Mouse (Mus musculus) liver, embryonic 16.5 days (tissue): ENCODE data around the gene Tdp1. TPM values are rescaled to one million over a fixed set of nuclear protein-coding genes. Genes with fewer than 3 reads are reported as not detected.

Source experiments
- ATAC-seq: fragments of 200-750 bp; cut with Nextera tagmentation; 2 replicates; pipeline ENCODE4 v1.8.0; 2017; ENCODE audit warnings: low read depth, mild to moderate bottlenecking, moderate number of reproducible peaks, moderate library complexity
- H3K27ac ChIP-seq: fragments of 300-500 bp; sonication (generic); 2 replicates; pipeline ENCODE4 v1.5.1; 2014; ENCODE audit warnings: mild to moderate bottlenecking, low read length
- H3K27me3 ChIP-seq: fragments of 300-500 bp; sonication (generic); 2 replicates; pipeline ENCODE4 v1.6.1; 2014; ENCODE audit warnings: low read depth, low read length, mixed read lengths; ENCODE audit not compliant: control insufficient read depth, insufficient read depth
- H3K36me3 ChIP-seq: fragments of 300-500 bp; sonication (generic); 2 replicates; pipeline ENCODE4 v1.6.1; 2014; ENCODE audit warnings: mild to moderate bottlenecking; ENCODE audit not compliant: control insufficient read depth, insufficient read depth
- H3K4me1 ChIP-seq: fragments of 300-500 bp; sonication (generic); 2 replicates; pipeline ENCODE4 v1.6.1; 2014; ENCODE audit warnings: low read depth, low read length, mixed read lengths; ENCODE audit not compliant: control insufficient read depth
- H3K4me2 ChIP-seq: fragments of 300-500 bp; sonication (generic); 2 replicates; pipeline ENCODE4 v1.6.1; 2014; ENCODE audit warnings: low read depth, low read length, mixed read lengths
- H3K4me3 ChIP-seq: fragments of 300-500 bp; sonication (generic); 2 replicates; pipeline ENCODE4 v1.5.1; 2014; ENCODE audit warnings: low read depth, mild to moderate bottlenecking, low read length
- H3K9ac ChIP-seq: fragments of 300-500 bp; sonication (generic); 2 replicates; pipeline ENCODE4 v1.6.1; 2014; ENCODE audit warnings: low read depth, low read length
- H3K9me3 ChIP-seq: fragments of 300-500 bp; sonication (generic); replicated peaks from 2 replicates; pipeline ENCODE4 v1.6.1; 2016; ENCODE audit warnings: low read length; ENCODE audit not compliant: control insufficient read depth
- WGBS: fragments of 180-500 bp; shearing (Covaris S2); extraction: QIAGEN DNeasy Blood & Tissue Kit; methylation state at CpG from one replicate; pipeline ENCODE4 v1.1.7; 2014; ENCODE audit not compliant: insufficient replicate concordance; 5-methylcytosine and 5-hydroxymethylcytosine counted together
- polyA plus RNA-seq: library from polyadenylated mRNA; unstranded; fragments of >200 nt; fragmentation: Nextera tagmentation; extraction: Ambion mirVana; gene quantifications from 2 replicates; pipeline ENCODE4 v1.2.1, GENCODE M21; 2015

Tdp1 gene
- polyA plus RNA-seq, 1 experiment from 2014 or later, result 19.3 TPM

GRCm38 (mm10) chr12:99883713-99884105 is 608 bp upstream of the Tdp1 start:
- Histone ChIP-seq H3K9ac (peak overlapping the region; percentile 86), H3K4me3 (peak overlapping the region; percentile 82), H3K27ac (peak overlapping the region; percentile 94), H3K36me3 (no peaks in the 10 kb centered on the region), H3K4me1 (peaks cover 18% of the 10 kb centered on the region), H3K27me3 (no peaks in the 10 kb centered on the region), H3K9me3 (no peaks in the 10 kb centered on the region), H3K4me2 (peak overlapping the region; percentile 90)
- ATAC-seq, result no peak; the same call in 1 of the 2 replicates
- WGBS, result under 1% methylated on average over 11 of the region's 11 CpGs

- H3K27ac ChIP-seq, result no peak overlapping the region; the same call in 1 of the 2 replicates
- H3K4me3 ChIP-seq, result peak overlapping the region; percentile 82
- H3K27me3 ChIP-seq, result no peaks in the 10 kb centered on the region
- no peak for ATAC-seq
- no peaks in the 10 kb centered on the region for H3K36me3 ChIP-seq
- peak overlapping the region; percentile 90 for H3K4me2 ChIP-seq
- WGBS, result 56% methylated on average over 8 of the region's 8 CpGs
- H3K4me1 ChIP-seq, result peaks cover 18% of the 10 kb centered on the region
- peak overlapping the region; percentile 87 for H3K9ac ChIP-seq
- H3K9me3 ChIP-seq, result no peaks in the 10 kb centered on the region
Measured at GRCm38 (mm10) chr12:99885282-99885901, 1.1 kb downstream of the Tdp1 start.

GRCm38 (mm10) chr12:99897846-99898245 is 13.5 kb downstream of the Tdp1 start:
- no peak overlapping the region for H3K27ac ChIP-seq
- ATAC-seq, result no peak
- H3K27me3 ChIP-seq, result no peaks in the 10 kb centered on the region
- 75% methylated on average over 4 of the region's 4 CpGs for WGBS
- no peaks in the 10 kb centered on the region for H3K9me3 ChIP-seq
- H3K36me3 ChIP-seq, result no peaks in the 10 kb centered on the region
- H3K9ac ChIP-seq, result no peak overlapping the region
- H3K4me2 ChIP-seq, result no peak overlapping the region
- H3K4me1 ChIP-seq, result no peaks in the 10 kb centered on the region
- no peak overlapping the region for H3K4me3 ChIP-seq

- ATAC-seq, result no peak
- H3K36me3 ChIP-seq, result no peaks in the 10 kb centered on the region
Measured at GRCm38 (mm10) chr12:99898248-99898870, 14.0 kb downstream of the Tdp1 start.

GRCm38 (mm10) chr12:99899991-99900390 is 15.7 kb downstream of the Tdp1 start:
- 54% methylated on average over 2 of the region's 3 CpGs for WGBS
- no peak for ATAC-seq
- Histone ChIP-seq H3K9ac (no peak overlapping the region), H3K27me3 (no peaks in the 10 kb centered on the region), H3K4me3 (no peak overlapping the region), H3K9me3 (no peaks in the 10 kb centered on the region), H3K36me3 (no peaks in the 10 kb centered on the region), H3K27ac (no peak overlapping the region), H3K4me2 (no peak overlapping the region), H3K4me1 (no peaks in the 10 kb centered on the region)

More at GRCm38 (mm10) chr12:99898248-99898870, 14.0 kb downstream of the Tdp1 start:
- WGBS, result 65% methylated on average over 16 of the region's 16 CpGs
- H3K27ac ChIP-seq, result no peak overlapping the region
- H3K27me3 ChIP-seq, result no peaks in the 10 kb centered on the region
- H3K4me3 ChIP-seq, result no peak overlapping the region
- H3K4me2 ChIP-seq, result no peak overlapping the region
- no peak overlapping the region for H3K9ac ChIP-seq
- H3K4me1 ChIP-seq, result no peaks in the 10 kb centered on the region
- H3K9me3 ChIP-seq, result no peaks in the 10 kb centered on the region

- Histone ChIP-seq H3K9me3 (no peaks in the 10 kb centered on the region), H3K27ac (no peak overlapping the region), H3K27me3 (no peaks in the 10 kb centered on the region), H3K4me2 (no peak overlapping the region), H3K4me1 (no peaks in the 10 kb centered on the region), H3K36me3 (no peaks in the 10 kb centered on the region), H3K4me3 (no peak overlapping the region), H3K9ac (no peak overlapping the region)
- 62% methylated on average over 8 of the region's 8 CpGs for WGBS
- ATAC-seq, result no peak
Measured at GRCm38 (mm10) chr12:99901973-99902866, 17.9 kb downstream of the Tdp1 start.

GRCm38 (mm10) chr12:99902867-99903370 is 18.6 kb downstream of the Tdp1 start:
- no peak for ATAC-seq
- Histone ChIP-seq H3K27me3 (no peaks in the 10 kb centered on the region), H3K4me3 (no peak overlapping the region), H3K4me1 (no peaks in the 10 kb centered on the region), H3K27ac (no peak overlapping the region), H3K36me3 (no peaks in the 10 kb centered on the region), H3K9ac (no peak overlapping the region), H3K4me2 (no peak overlapping the region), H3K9me3 (no peaks in the 10 kb centered on the region)
- WGBS, result 59% methylated on average over 4 of the region's 4 CpGs

- no peak for ATAC-seq
- Histone ChIP-seq H3K4me1 (no peaks in the 10 kb centered on the region), H3K27ac (no peak overlapping the region), H3K36me3 (no peaks in the 10 kb centered on the region), H3K4me2 (no peak overlapping the region), H3K9ac (no peak overlapping the region), H3K9me3 (no peaks in the 10 kb centered on the region), H3K4me3 (no peak overlapping the region), H3K27me3 (no peaks in the 10 kb centered on the region)
- 83% methylated on average over 5 of the region's 5 CpGs for WGBS
Measured at GRCm38 (mm10) chr12:99904537-99904936, 20.2 kb downstream of the Tdp1 start.
